Mouse (Mus musculus): ENCODE results near the gene Abhd2. TPM values are rescaled to one million over a fixed set of nuclear protein-coding genes. Genes with fewer than 3 reads are reported as not detected.

Abhd2 gene
- polyA plus RNA-seq, 1 experiment from 2014 or later, result 24.9 TPM

GRCm38 (mm10) chr7:79243236-79243635 is 29.8 kb upstream of the Abhd2 start:
- no peaks in the 10 kb centered on the region for H3K9me3 ChIP-seq (ENCODE audit: control insufficient read depth, low read length)
- H3K9ac ChIP-seq (ENCODE audit: low read length), result no peak overlapping the region
- ATAC-seq (ENCODE audit: low read depth), result no peak
- H3K27ac ChIP-seq (ENCODE audit: low read length), result no peak overlapping the region
- no peak overlapping the region for H3K4me3 ChIP-seq (ENCODE audit: low read length)
- no peaks in the 10 kb centered on the region for H3K36me3 ChIP-seq (ENCODE audit: control insufficient read depth, insufficient read depth, low read length)
- peaks cover 10% of the 10 kb centered on the region; the same call in 1 of the 2 replicates for H3K4me1 ChIP-seq (replicated peaks; ENCODE audit: control insufficient read depth, insufficient read depth, low read length)
- H3K27me3 ChIP-seq (ENCODE audit: control insufficient read depth, insufficient read depth, low read depth, low read length), result no peaks in the 10 kb centered on the region
- H3K4me2 ChIP-seq (ENCODE audit: low read depth, low read length), result no peak overlapping the region
- WGBS, result 50% methylated on average over 4 of the region's 4 CpGs

GRCm38 (mm10) chr7:79246039-79246670 is 26.8 kb upstream of the Abhd2 start:
- no peaks in the 10 kb centered on the region for H3K36me3 ChIP-seq (ENCODE audit: control insufficient read depth, insufficient read depth, low read length)
- peak overlapping the region; percentile 34; the same call in 1 of the 2 replicates for H3K9ac ChIP-seq (ENCODE audit: low read length)
- peak overlapping the region; percentile 37 for H3K4me2 ChIP-seq (ENCODE audit: low read depth, low read length)
- H3K9me3 ChIP-seq (ENCODE audit: control insufficient read depth, low read length), result no peaks in the 10 kb centered on the region
- ATAC-seq (ENCODE audit: low read depth), result peak; percentile 59; the same call in 1 of the 2 replicates
- no peaks in the 10 kb centered on the region for H3K27me3 ChIP-seq (ENCODE audit: control insufficient read depth, insufficient read depth, low read depth, low read length)
- peaks cover 10% of the 10 kb centered on the region; the same call in 1 of the 2 replicates for H3K4me1 ChIP-seq (replicated peaks; ENCODE audit: control insufficient read depth, insufficient read depth, low read length)
- 11% methylated on average over 18 of the region's 18 CpGs for whole genome bisulfite sequencing
- no peak overlapping the region for H3K27ac ChIP-seq (ENCODE audit: low read length)
- peak overlapping the region; percentile 16; the same call in 1 of the 2 replicates for H3K4me3 ChIP-seq (ENCODE audit: low read length)

- H3K9me3 ChIP-seq (ENCODE audit: control insufficient read depth, low read length), result no peaks in the 10 kb centered on the region
- H3K36me3 ChIP-seq (ENCODE audit: control insufficient read depth, insufficient read depth, low read length), result no peaks in the 10 kb centered on the region
- H3K4me3 ChIP-seq (ENCODE audit: low read length), result no peak overlapping the region
- 65% methylated on average over 1 of the region's 1 CpGs for WGBS
- H3K4me1 ChIP-seq (replicated peaks; ENCODE audit: control insufficient read depth, insufficient read depth, low read length), result peaks cover 10% of the 10 kb centered on the region; the same call in 1 of the 2 replicates
- no peak overlapping the region for H3K27ac ChIP-seq (ENCODE audit: low read length)
- no peaks in the 10 kb centered on the region for H3K27me3 ChIP-seq (ENCODE audit: control insufficient read depth, insufficient read depth, low read depth, low read length)
- no peak overlapping the region for H3K4me2 ChIP-seq (ENCODE audit: low read depth, low read length)
- ATAC-seq (ENCODE audit: low read depth), result no peak; the same call in 1 of the 2 replicates
- H3K9ac ChIP-seq (ENCODE audit: low read length), result no peak overlapping the region
These were observed 25.6 kb upstream of the Abhd2 start for GRCm38 (mm10) chr7:79247408-79247807.

- no peaks in the 10 kb centered on the region for H3K36me3 ChIP-seq (ENCODE audit: control insufficient read depth, insufficient read depth, low read length)
- no peak overlapping the region for H3K4me2 ChIP-seq (ENCODE audit: low read depth, low read length)
- H3K27me3 ChIP-seq (ENCODE audit: control insufficient read depth, insufficient read depth, low read depth, low read length), result no peaks in the 10 kb centered on the region
- 11% methylated on average over 7 of the region's 7 CpGs for WGBS
- no peak overlapping the region for H3K27ac ChIP-seq (ENCODE audit: low read length)
- H3K9me3 ChIP-seq (ENCODE audit: control insufficient read depth, low read length), result no peaks in the 10 kb centered on the region
- peaks cover 10% of the 10 kb centered on the region; the same call in 1 of the 2 replicates for H3K4me1 ChIP-seq (replicated peaks; ENCODE audit: control insufficient read depth, insufficient read depth, low read length)
- ATAC-seq (ENCODE audit: low read depth), result no peak; the same call in 1 of the 2 replicates
- H3K4me3 ChIP-seq (ENCODE audit: low read length), result no peak overlapping the region
- H3K9ac ChIP-seq (ENCODE audit: low read length), result no peak overlapping the region
These were observed 25.1 kb upstream of the Abhd2 start for GRCm38 (mm10) chr7:79247881-79248389.

- no peak overlapping the region for H3K9ac ChIP-seq (ENCODE audit: low read length)
- H3K4me2 ChIP-seq (ENCODE audit: low read depth, low read length), result no peak overlapping the region
- H3K4me1 ChIP-seq (replicated peaks; ENCODE audit: control insufficient read depth, insufficient read depth, low read length), result peaks cover 10% of the 10 kb centered on the region; the same call in 1 of the 2 replicates
- H3K27ac ChIP-seq (ENCODE audit: low read length), result no peak overlapping the region
- whole genome bisulfite sequencing, result 92% methylated on average over 2 of the region's 2 CpGs
- no peaks in the 10 kb centered on the region for H3K9me3 ChIP-seq (ENCODE audit: control insufficient read depth, low read length)
- H3K4me3 ChIP-seq (ENCODE audit: low read length), result no peak overlapping the region
- no peaks in the 10 kb centered on the region for H3K36me3 ChIP-seq (ENCODE audit: control insufficient read depth, insufficient read depth, low read length)
- ATAC-seq (ENCODE audit: low read depth), result no peak
- H3K27me3 ChIP-seq (ENCODE audit: control insufficient read depth, insufficient read depth, low read depth, low read length), result no peaks in the 10 kb centered on the region
These were observed 23.4 kb upstream of the Abhd2 start for GRCm38 (mm10) chr7:79249581-79249980.

- 68% methylated on average over 3 of the region's 3 CpGs for WGBS
- Histone ChIP-seq H3K27ac (ENCODE audit: low read length) (no peak overlapping the region), H3K9ac (ENCODE audit: low read length) (no peak overlapping the region), H3K9me3 (ENCODE audit: control insufficient read depth, low read length) (no peaks in the 10 kb centered on the region), H3K4me1 (replicated peaks; ENCODE audit: control insufficient read depth, insufficient read depth, low read length) (no peaks in the 10 kb centered on the region), H3K27me3 (ENCODE audit: control insufficient read depth, insufficient read depth, low read depth, low read length) (no peaks in the 10 kb centered on the region), H3K4me2 (ENCODE audit: low read depth, low read length) (no peak overlapping the region), H3K4me3 (ENCODE audit: low read length) (no peak overlapping the region), H3K36me3 (ENCODE audit: control insufficient read depth, insufficient read depth, low read length) (no peaks in the 10 kb centered on the region)
- ATAC-seq (ENCODE audit: low read depth), result no peak
These were observed 18.6 kb upstream of the Abhd2 start for GRCm38 (mm10) chr7:79254248-79254888.

GRCm38 (mm10) chr7:79255350-79255749 is 17.6 kb upstream of the Abhd2 start:
- H3K9me3 ChIP-seq (ENCODE audit: control insufficient read depth, low read length), result no peaks in the 10 kb centered on the region
- H3K4me2 ChIP-seq (ENCODE audit: low read depth, low read length), result no peak overlapping the region
- H3K9ac ChIP-seq (ENCODE audit: low read length), result no peak overlapping the region
- no peak overlapping the region for H3K4me3 ChIP-seq (ENCODE audit: low read length)
- H3K4me1 ChIP-seq (replicated peaks; ENCODE audit: control insufficient read depth, insufficient read depth, low read length), result no peaks in the 10 kb centered on the region
- 65% methylated on average over 7 of the region's 7 CpGs for WGBS
- no peak for ATAC-seq (ENCODE audit: low read depth)
- no peak overlapping the region for H3K27ac ChIP-seq (ENCODE audit: low read length)
- H3K27me3 ChIP-seq (ENCODE audit: control insufficient read depth, insufficient read depth, low read depth, low read length), result no peaks in the 10 kb centered on the region
- H3K36me3 ChIP-seq (ENCODE audit: control insufficient read depth, insufficient read depth, low read length), result no peaks in the 10 kb centered on the region

GRCm38 (mm10) chr7:79255752-79256151 is 17.2 kb upstream of the Abhd2 start:
- Histone ChIP-seq H3K9me3 (ENCODE audit: control insufficient read depth, low read length) (no peaks in the 10 kb centered on the region), H3K4me1 (replicated peaks; ENCODE audit: control insufficient read depth, insufficient read depth, low read length) (no peaks in the 10 kb centered on the region), H3K36me3 (ENCODE audit: control insufficient read depth, insufficient read depth, low read length) (no peaks in the 10 kb centered on the region), H3K4me3 (ENCODE audit: low read length) (no peak overlapping the region), H3K27me3 (ENCODE audit: control insufficient read depth, insufficient read depth, low read depth, low read length) (no peaks in the 10 kb centered on the region), H3K4me2 (ENCODE audit: low read depth, low read length) (no peak overlapping the region), H3K9ac (ENCODE audit: low read length) (no peak overlapping the region), H3K27ac (ENCODE audit: low read length) (no peak overlapping the region)
- ATAC-seq (ENCODE audit: low read depth), result no peak
- WGBS, result 83% methylated on average over 10 of the region's 10 CpGs

GRCm38 (mm10) chr7:79256716-79257115 is 16.3 kb upstream of the Abhd2 start:
- Histone ChIP-seq H3K9ac (ENCODE audit: low read length) (no peak overlapping the region), H3K4me2 (ENCODE audit: low read depth, low read length) (no peak overlapping the region), H3K36me3 (ENCODE audit: control insufficient read depth, insufficient read depth, low read length) (no peaks in the 10 kb centered on the region), H3K4me3 (ENCODE audit: low read length) (no peak overlapping the region), H3K4me1 (replicated peaks; ENCODE audit: control insufficient read depth, insufficient read depth, low read length) (no peaks in the 10 kb centered on the region), H3K27me3 (ENCODE audit: control insufficient read depth, insufficient read depth, low read depth, low read length) (no peaks in the 10 kb centered on the region), H3K9me3 (ENCODE audit: control insufficient read depth, low read length) (no peaks in the 10 kb centered on the region), H3K27ac (ENCODE audit: low read length) (no peak overlapping the region)
- WGBS, result 86% methylated on average over 4 of the region's 4 CpGs
- ATAC-seq (ENCODE audit: low read depth), result no peak
